23 mouse cellular contexts compared by ENCODE assay signal in the genomic region with DNA sequence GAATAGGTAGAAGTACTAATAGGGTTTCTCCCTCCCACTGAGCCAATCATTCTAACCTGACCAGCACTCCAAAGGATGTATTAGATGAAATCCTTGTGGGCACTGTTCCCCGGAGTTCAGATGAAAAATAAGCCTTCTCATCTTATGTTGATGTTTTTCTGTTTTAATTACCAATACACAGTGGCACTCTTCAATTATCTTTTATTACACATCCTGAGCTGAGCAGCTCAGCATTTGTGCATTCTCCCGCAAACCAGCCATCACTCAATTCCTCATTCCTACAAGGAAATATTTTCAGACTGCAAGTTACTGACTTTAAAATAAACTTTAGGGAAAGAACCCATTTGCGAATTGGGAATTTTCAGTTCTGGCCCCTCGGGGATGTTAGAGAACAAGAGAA.
"Had no signal": no experiment of that assay in that cellular context is flagged by ENCODE, and none has a peak within 500 bp of the region (broad histone marks: within the 10 kb centered on the region; RNA-seq: fewer than 3 reads in every experiment).

No protein-coding gene starts in this region.

- H3K4me3 ChIP-seq: layer of hippocampus, adult 2 months; limb, embryonic 10.5 days; limb, embryonic 13.5 days; liver, embryonic 12.5 days; liver, embryonic 15.5 days; lung, embryonic 15.5 days; megakaryocyte, embryonic 14.5 days; midbrain, embryonic 10.5 days; midbrain, embryonic 13.5 days; myocyte; stomach, embryonic 15.5 days had no signal

- H3K9ac ChIP-seq: limb, embryonic 13.5 days; liver, embryonic 12.5 days; liver, embryonic 15.5 days; lung, embryonic 15.5 days; midbrain, embryonic 13.5 days; stomach, embryonic 15.5 days had no signal

- H3K36me3 ChIP-seq: limb, embryonic 10.5 days; limb, embryonic 13.5 days; liver, embryonic 12.5 days; liver, embryonic 15.5 days; lung, embryonic 15.5 days; midbrain, embryonic 10.5 days; midbrain, embryonic 13.5 days; stomach, embryonic 15.5 days had no signal

- H3K4me2 ChIP-seq: limb, embryonic 13.5 days; liver, embryonic 12.5 days; liver, embryonic 15.5 days; lung, embryonic 15.5 days; midbrain, embryonic 13.5 days; stomach, embryonic 15.5 days had no signal

- H3K4me1 ChIP-seq: limb, embryonic 10.5 days; limb, embryonic 13.5 days; liver, embryonic 12.5 days; liver, embryonic 15.5 days; lung, embryonic 15.5 days; megakaryocyte, embryonic 14.5 days; midbrain, embryonic 10.5 days; midbrain, embryonic 13.5 days; stomach, embryonic 15.5 days had no signal

- DNase-seq: kidney, adult 2 months; kidney, postnatal 25 days; layer of hippocampus, adult 9-11 months; liver; lung, adult 18-20 months; lung, postnatal 10 days; lung, postnatal 36 days; right cerebral cortex, postnatal 25 days; spleen, adult 18-20 months; thymus, postnatal 25 days had no signal

- ATAC-seq: liver, embryonic 12.5 days; midbrain, embryonic 13.5 days; midbrain, embryonic 16.5 days had no signal

- H3K27me3 ChIP-seq: limb, embryonic 13.5 days; liver, embryonic 12.5 days; liver, embryonic 15.5 days; lung, embryonic 15.5 days; megakaryocyte, embryonic 14.5 days; midbrain, embryonic 13.5 days; stomach, embryonic 15.5 days had no signal

- H3K27ac ChIP-seq: kidney, postnatal 0 days; layer of hippocampus, adult 2 months; limb, embryonic 10.5 days; limb, embryonic 13.5 days; liver, embryonic 12.5 days; liver, embryonic 15.5 days; lung, embryonic 15.5 days; midbrain, embryonic 10.5 days; midbrain, embryonic 13.5 days; stomach, embryonic 15.5 days had no signal

- H3K9me3 ChIP-seq: limb, embryonic 10.5 days; limb, embryonic 13.5 days; liver, embryonic 12.5 days; liver, embryonic 15.5 days; lung, embryonic 15.5 days; megakaryocyte, embryonic 14.5 days; midbrain, embryonic 10.5 days; midbrain, embryonic 13.5 days; stomach, embryonic 15.5 days had no signal
